Mouse (Mus musculus) testis, adult 2 months (tissue): ENCODE results near the gene Crebzf.

Experiments used
- CTCF ChIP-seq: fragments of 200-500 bp; IDR thresholded peaks from 2 replicates; pipeline ENCODE4 v1.5.1; 2012; ENCODE audit warnings: low read depth, mild to moderate bottlenecking, inconsistent platforms, low read length, moderate library complexity; ENCODE audit not compliant: control insufficient read depth, insufficient read depth, insufficient replicate concordance
- POLR2A ChIP-seq: fragments of 200-500 bp; IDR thresholded peaks from 2 replicates; pipeline ENCODE4 v1.6.1; 2012; ENCODE audit warnings: low read depth, mild to moderate bottlenecking, inconsistent platforms, low read length, moderate library complexity; ENCODE audit not compliant: control insufficient read depth

- TF ChIP-seq POLR2A (no peak), CTCF (no peak)
Observed at GRCm38 (mm10) chr7:90409934-90410333, 32.6 kb upstream of the Crebzf start.
